Mouse (Mus musculus): Measurements from ENCODE around the gene Grin3b. TPM values are rescaled to one million over a fixed set of nuclear protein-coding genes. Genes with fewer than 3 reads are reported as not detected.

The Grin3b gene
- total RNA-seq (2023; ENCODE audit: inconsistent age) = 0.21 TPM in 1 of 4 replicates, not detected in the others

DNA sequence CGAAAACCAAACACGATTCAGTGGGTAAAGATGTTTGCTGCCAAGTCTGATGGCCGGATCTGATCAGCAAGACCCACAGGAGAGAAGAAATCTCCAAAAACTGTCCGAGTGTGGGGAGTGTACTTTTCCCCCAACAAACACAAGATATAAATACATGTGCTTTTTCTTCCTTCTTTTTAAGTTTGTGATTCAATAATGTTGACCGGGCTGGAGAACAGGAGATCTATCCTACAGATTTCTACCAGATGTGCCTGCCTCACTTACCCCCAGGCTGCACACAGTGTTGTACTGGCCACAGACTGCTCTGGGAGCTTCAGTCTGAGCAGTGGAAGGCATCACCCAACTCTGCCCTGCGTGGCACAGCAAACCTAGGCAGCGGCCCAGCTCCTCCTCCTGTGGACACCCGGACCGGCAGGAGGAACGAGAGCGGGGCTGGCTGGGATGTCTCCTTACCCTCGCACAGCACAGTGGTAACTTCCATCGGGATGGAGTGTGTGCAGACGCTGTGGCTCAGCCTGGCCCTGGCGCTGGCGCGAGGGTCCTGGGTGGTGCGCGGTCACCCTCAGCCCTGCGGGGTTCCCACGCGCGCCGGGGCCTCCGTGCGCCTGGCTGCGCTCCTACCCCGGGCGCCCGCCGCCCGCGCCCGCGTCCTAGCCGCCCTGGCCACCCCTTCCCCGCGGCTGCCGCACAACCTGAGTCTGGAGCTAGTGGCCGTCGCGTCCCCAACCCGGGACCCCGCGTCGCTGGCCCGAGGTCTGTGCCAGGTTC, at the start of gene Grin3b:
Gene Grin3b, plus strand, starts transcription at position 301 of the 768 bp plus-strand sequence.

DNA sequence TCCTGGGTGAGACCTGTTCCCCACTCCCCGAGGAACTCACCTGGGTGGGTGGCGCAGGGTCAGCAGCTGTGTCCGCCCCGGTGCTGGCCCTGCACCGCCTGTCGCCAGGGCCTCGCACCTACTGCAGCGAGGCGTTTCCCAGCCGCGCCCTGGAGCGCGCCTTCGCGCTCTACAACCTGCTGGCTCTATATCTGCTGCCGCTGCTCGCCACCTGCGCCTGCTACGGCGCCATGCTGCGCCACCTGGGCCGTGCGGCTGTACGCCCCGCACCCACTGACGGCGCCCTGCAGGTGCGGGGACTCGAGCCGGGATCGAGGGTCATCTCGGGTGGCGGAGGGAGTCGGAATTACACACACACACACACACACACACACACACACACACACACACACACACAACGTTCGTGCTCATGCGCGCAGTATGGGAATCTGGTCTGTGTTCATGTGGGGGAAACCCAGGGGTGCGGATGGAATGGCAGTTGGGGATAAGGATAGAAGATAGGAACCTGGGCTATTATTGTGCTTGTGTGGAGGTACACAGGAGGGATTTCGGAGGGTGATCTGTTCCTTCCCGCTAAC, 49.5 kb upstream of the Grin3b start, which contains the start of gene R3hdm4:
Gene R3hdm4, minus strand, starts transcription at position 251 of the 578 bp plus-strand sequence.

DNA sequence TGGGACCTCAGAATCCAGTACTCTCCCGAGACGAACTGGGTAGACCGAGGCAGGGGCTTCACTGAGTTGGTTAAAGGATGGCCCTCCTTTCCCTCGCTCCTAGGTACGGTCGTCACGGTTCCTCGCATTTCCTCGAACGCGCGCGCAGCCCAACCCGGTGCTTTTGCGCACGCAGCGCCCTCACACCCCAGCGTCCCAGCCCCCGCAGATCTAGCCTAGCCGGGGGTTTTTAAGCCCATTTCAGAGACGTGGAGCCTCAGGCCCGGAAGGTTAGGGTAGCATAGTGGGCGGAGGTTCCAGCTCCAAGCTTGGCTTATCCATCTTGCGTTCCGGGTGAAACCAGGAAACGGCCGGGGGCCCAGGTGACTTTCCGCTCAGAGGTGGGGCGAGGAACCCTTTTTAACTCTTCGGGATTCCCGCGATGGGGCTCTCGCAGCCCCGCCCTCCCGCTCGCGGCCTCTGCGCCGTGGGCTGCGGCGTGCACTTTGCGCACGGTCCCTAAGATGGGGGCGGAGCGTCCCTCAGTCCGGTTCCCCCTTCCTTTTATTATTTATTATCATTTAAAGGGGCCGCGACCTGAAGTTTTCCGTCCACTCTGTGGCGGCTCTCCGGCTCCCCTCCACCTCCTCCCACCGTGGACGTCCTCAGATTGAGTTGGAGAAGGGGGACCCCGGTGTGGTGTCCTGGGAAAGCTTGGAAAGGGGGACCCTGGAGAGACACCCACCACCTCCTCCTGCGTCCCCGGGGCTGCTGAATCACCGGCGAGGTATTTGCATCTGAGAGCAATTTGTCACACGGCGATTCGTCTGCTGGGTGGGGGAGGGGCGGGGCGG, 43.8 kb upstream of the Grin3b start, which contains the start of gene Arid3a:
Gene Arid3a, plus strand, starts transcription at position 553 of the 833 bp plus-strand sequence.

DNA sequence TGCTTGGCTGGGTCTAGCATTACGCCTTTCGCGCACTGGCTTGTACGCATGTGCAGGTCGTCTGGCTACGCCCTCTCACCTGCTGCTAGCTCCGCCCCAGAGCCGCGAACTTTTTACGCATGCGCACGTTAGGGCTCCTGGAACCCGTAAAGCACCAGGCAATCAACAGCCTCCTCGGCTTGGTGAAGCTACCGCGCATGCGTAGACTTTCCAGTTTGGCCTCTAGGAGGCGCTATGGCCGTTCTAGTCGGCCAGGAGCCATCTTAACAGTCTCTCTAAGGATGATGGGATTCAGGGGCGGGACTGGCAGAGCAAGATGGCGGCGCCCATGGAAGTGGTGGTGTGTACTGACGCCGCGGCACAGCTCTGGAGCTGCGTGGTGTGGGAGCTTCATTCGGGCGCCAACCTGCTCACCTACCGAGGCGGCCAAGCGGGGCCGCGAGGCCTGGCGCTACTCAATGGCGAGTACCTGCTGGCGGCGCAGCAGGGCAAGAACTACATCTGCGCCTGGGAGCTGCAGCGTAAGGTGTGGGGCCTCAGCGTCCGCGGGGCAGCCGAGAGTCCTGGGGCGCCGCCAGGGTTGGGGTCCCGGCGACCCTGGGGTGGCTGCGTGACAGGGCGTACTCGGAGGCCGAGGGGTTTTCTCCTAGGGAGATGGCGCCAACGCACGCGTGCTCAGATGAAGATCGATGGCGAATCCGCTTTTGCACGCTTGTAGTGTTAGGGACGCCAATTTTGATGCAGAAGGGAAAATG, 10.5 kb upstream of the Grin3b start, which contains the start of gene Wdr18:
Gene Wdr18, plus strand, starts transcription at position 306 of the 755 bp plus-strand sequence.

DNA sequence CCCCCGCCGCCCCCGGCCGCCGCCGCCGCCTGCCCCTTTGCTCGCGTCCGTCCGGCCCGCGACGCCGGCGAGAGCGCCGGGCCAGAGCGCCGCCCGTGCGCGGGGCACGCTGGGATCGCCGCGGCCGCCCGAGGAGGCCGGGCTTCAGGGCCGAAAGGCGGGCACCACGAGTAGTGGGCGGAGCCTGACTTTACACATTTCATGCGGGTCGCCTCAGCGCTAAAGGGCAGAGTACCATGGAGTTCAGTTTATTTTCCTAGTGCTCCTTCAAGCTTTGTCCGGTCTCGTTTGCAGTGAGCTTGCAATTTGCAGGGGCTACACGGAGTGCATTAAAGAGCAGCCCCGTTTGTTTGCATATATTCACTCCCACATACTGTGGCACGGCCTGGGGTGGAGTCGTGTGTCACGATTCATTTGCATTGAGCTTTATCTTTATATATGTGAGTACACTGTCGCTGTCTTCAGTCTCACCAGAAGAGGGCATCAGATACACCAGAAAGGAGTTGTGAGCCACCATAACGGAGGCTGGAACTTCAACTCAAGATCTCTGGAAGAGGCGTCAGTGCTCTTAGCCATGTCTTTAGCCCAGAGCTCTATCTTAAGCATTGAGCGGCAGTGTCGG, 13.8 kb downstream of the Grin3b start, which contains the start of gene Tmem259:
Gene Tmem259, minus strand, starts transcription at position 136 of the 622 bp plus-strand sequence.

DNA sequence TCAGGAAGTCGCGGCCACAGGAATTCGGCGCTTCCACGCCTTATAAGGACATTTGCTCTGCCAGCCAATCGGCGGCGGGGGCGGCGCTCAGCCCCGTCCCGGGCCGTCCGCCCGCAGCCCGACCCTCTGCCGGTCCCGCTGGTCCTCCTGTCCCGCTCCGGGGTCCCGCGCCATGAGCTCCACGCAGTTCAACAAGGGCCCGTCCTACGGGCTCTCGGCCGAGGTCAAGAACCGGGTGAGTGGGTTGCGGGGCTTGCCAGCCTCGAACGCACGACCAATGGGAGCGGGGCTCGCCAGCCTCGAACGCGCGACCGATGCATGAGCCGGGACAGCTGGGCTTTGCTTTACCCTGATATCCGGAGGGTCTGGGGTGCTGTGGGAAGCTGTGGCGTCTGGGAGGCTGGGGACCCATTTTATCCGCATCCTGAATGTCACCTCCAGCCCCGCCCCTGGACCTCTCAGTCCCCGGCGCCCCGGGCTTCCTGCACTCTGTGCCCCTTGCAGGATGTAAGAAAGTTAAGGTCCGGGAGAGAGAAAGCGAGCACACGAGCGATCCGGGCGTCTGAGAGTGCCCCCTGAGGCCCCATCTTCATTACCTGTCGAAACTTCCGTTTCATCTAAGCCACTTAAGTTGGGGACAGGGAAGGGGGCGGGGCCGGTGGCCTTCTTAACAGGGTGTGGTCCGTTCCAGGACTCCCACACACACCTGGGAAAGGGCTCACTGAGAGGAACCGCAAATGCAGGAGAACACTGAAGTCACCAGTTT, 18.2 kb downstream of the Grin3b start, which contains the start of gene Cnn2:
Gene Cnn2, plus strand, starts transcription at position 79 of the 766 bp plus-strand sequence.

DNA sequence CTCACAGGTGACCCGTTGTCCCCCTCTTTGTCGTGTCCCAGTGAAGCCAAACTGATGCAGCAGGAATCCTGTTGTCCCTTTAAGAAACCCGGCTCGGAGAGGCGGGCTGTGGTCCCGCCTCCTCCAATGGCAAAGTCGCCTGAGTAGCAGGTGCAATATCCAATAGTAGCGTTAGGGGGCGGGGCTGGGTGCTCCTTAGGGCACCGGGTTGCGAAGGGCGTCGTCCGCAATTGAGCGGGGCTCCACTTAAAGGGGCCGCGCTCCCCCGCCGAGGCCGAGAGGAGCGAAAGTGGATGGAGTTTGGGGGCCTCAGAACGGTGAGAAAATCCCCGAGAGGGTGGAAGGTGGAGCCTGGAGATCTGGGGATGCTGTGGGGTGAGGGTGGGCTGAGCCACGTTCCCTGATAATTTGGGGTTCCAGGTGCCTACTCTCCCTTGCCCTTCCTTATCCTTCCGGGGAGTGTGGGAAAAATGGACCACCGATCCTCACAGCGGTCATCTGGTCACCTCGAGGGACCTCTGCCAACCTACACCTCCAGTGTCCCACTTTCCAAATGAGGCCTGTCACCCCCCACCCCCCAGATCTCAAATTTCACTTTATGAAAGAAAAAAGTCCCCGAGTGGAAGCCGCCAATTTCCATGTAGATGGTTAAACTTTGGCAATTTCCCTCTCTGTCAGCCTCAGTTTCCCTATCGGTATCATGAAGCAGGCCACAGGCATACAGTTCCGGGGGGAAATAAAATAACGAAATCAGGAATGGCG, 25.9 kb downstream of the Grin3b start, which contains the start of gene Abca7:
Gene Abca7, plus strand, starts transcription at position 223 of the 762 bp plus-strand sequence.

DNA sequence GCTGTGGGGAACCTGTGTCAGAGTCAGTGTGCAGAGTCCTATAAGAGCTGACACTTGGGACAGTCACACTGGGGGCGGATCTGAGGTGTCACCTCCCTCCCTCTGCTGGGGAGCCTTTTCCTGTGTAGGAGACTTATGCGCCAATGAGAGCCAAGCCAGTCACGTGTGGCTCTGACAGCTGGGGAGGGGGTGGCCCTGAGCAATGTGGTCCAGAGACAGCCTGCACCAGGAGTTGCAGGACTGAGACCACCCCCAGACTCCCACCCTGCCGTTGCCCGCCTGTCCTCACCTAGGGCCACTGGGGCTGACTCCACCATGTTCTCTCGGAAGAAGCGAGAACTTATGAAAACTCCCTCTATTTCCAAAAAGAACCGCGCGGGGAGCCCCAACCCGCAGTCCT, 46.0 kb downstream of the Grin3b start, which contains the start of gene Arhgap45:
Gene Arhgap45, plus strand, starts transcription at position 143 of the 400 bp plus-strand sequence.

Other genes starting within 250 kb of the Grin3b start
- gene Polrmt, start 224.1 kb upstream of the Grin3b start, total RNA-seq (2023; ENCODE audit: inconsistent age) = 55.6 to 79.9 TPM (median 71.2 TPM) in 4 replicates
- not detected in 4 replicates for gene Fgf22, start 215.6 kb upstream of the Grin3b start, total RNA-seq (2023; ENCODE audit: inconsistent age)
- 52.1 to 65.8 TPM (median 59.1 TPM) in 4 replicates for gene Rnf126, start 203.8 kb upstream of the Grin3b start, total RNA-seq (2023; ENCODE audit: inconsistent age)
- gene Fstl3, start 193.4 kb upstream of the Grin3b start, total RNA-seq (2023; ENCODE audit: inconsistent age) = 1.1 to 2.1 TPM (median 1.7 TPM) in 4 replicates
- gene Prss57, start 179.8 kb upstream of the Grin3b start, total RNA-seq (2023; ENCODE audit: inconsistent age) = not detected in 4 replicates
- gene Palm, start 177.1 kb upstream of the Grin3b start, total RNA-seq (2023; ENCODE audit: inconsistent age) = 5.9 to 8.0 TPM (median 6.7 TPM) in 4 replicates
- gene Misp, start 149.7 kb upstream of the Grin3b start, total RNA-seq (2023; ENCODE audit: inconsistent age) = not detected in 4 replicates
- 430 to 480 TPM (median 445 TPM) in 4 replicates for gene Ptbp1, start 116.3 kb upstream of the Grin3b start, total RNA-seq (2023; ENCODE audit: inconsistent age)
- gene Prtn3, start 96.2 kb upstream of the Grin3b start, total RNA-seq (2023; ENCODE audit: inconsistent age) = not detected in 4 replicates
- 0.27 to 1.1 TPM (median 0.75 TPM) in 4 replicates for gene Plppr3, start 96.1 kb upstream of the Grin3b start, total RNA-seq (2023; ENCODE audit: inconsistent age)
- not detected in 4 replicates for gene Elane, start 84.5 kb upstream of the Grin3b start, total RNA-seq (2023; ENCODE audit: inconsistent age)
- not detected in 4 replicates for gene Cfd, start 79.9 kb upstream of the Grin3b start, total RNA-seq (2023; ENCODE audit: inconsistent age)
- gene Med16, start 61.8 kb upstream of the Grin3b start, total RNA-seq (2023; ENCODE audit: inconsistent age) = 76.7 to 86.8 TPM (median 80.6 TPM) in 4 replicates
- not detected in 4 replicates for gene Gm26602, start 59.9 kb upstream of the Grin3b start, total RNA-seq (2023; ENCODE audit: inconsistent age)
- 0.16 to 0.90 TPM (median 0.41 TPM) in 4 replicates for gene Kiss1r, start 53.7 kb upstream of the Grin3b start, total RNA-seq (2023; ENCODE audit: inconsistent age)
- gene R3hdm4, start 49.5 kb upstream of the Grin3b start, total RNA-seq (2023; ENCODE audit: inconsistent age) = 97.6 to 112 TPM (median 107 TPM) in 4 replicates
- 33.9 to 40.6 TPM (median 35.9 TPM) in 4 replicates for gene Arid3a, start 43.7 kb upstream of the Grin3b start, total RNA-seq (2023; ENCODE audit: inconsistent age)
- 40.2 to 51.6 TPM (median 44.7 TPM) in 4 replicates for gene Wdr18, start 10.6 kb upstream of the Grin3b start, total RNA-seq (2023; ENCODE audit: inconsistent age)
- gene Tmem259, start 13.6 kb downstream of the Grin3b start, total RNA-seq (2023; ENCODE audit: inconsistent age) = 157 to 164 TPM (median 160 TPM) in 4 replicates
- gene Cnn2, start 17.9 kb downstream of the Grin3b start, total RNA-seq (2023; ENCODE audit: inconsistent age) = 325 to 361 TPM (median 340 TPM) in 4 replicates
- gene Abca7, start 25.8 kb downstream of the Grin3b start, total RNA-seq (2023; ENCODE audit: inconsistent age) = 53.9 to 56.0 TPM (median 54.6 TPM) in 4 replicates
- 493 to 520 TPM (median 510 TPM) in 4 replicates for gene Arhgap45, start 45.9 kb downstream of the Grin3b start, total RNA-seq (2023; ENCODE audit: inconsistent age)
- 73.4 to 86.2 TPM (median 75.9 TPM) in 4 replicates for gene Polr2e, start 69.1 kb downstream of the Grin3b start, total RNA-seq (2023; ENCODE audit: inconsistent age)
- 124 to 132 TPM (median 128 TPM) in 4 replicates for gene Gpx4, start 76.5 kb downstream of the Grin3b start, total RNA-seq (2023; ENCODE audit: inconsistent age)
- gene Sbno2, start 134.9 kb downstream of the Grin3b start, total RNA-seq (2023; ENCODE audit: inconsistent age) = 109 to 122 TPM (median 117 TPM) in 4 replicates
- gene Stk11, start 145.1 kb downstream of the Grin3b start, total RNA-seq (2023; ENCODE audit: inconsistent age) = 173 to 183 TPM (median 178 TPM) in 4 replicates
- gene Atp5d, start 167.9 kb downstream of the Grin3b start, total RNA-seq (2023; ENCODE audit: inconsistent age) = 164 to 190 TPM (median 176 TPM) in 4 replicates
- 5.9 to 9.3 TPM (median 6.8 TPM) in 4 replicates for gene Cbarp, start 170.1 kb downstream of the Grin3b start, total RNA-seq (2023; ENCODE audit: inconsistent age)
- 143 to 168 TPM (median 155 TPM) in 4 replicates for gene Midn, start 177.6 kb downstream of the Grin3b start, total RNA-seq (2023; ENCODE audit: inconsistent age)
- gene Cirbp, start 195.3 kb downstream of the Grin3b start, total RNA-seq (2023; ENCODE audit: inconsistent age) = 183 to 228 TPM (median 208 TPM) in 4 replicates
- gene 1600002K03Rik, start 202.2 kb downstream of the Grin3b start, total RNA-seq (2023; ENCODE audit: inconsistent age) = 10.6 to 16.3 TPM (median 15.1 TPM) in 4 replicates
- gene Efna2, start 208.8 kb downstream of the Grin3b start, total RNA-seq (2023; ENCODE audit: inconsistent age) = 0.24 to 0.51 TPM in 2 of 4 replicates, not detected in the others

Measured in B cell, adult (primary cell).